Mouse (Mus musculus) adrenal gland, postnatal 36 days (tissue): ENCODE measurements around the gene Pafah1b2. TPM values are rescaled to one million over a fixed set of nuclear protein-coding genes. Genes with fewer than 3 reads are reported as not detected.

Experiments
- DNase-seq, 2 experiments: peaks; one replicate each; pipeline ENCODE4 v3.0.0; 2021; ENCODE audit warnings: mixed read lengths in 1 of 2
- total RNA-seq, 2 experiments: library from RNA; stranded (reverse); gene quantifications; 2 replicates each; pipeline ENCODE4 v1.2.3; 2021

Pafah1b2 gene
- total RNA-seq, 2 experiments from 2014 or later = 148 to 173 TPM

DNA sequence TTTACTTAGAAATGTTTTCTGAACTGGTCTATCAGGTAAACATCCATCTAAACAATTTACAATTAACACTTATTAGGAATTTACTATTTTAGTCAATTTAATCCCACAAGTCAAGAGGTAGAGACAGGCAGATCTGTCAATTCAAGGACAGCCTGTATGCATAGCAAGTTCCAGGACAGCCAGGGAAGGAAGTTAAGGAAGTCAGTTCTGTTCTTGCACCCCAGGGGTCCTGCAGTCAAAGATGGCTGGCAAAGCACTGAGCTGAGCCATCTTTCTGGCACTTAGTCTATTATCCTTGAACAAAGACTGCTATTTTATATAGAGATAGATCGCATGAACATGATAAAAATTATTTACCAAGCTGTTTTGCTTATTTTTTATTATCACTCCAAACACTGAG is 31.9 kb downstream of the Pafah1b2 start:
- no peak for DNase-seq

DNA sequence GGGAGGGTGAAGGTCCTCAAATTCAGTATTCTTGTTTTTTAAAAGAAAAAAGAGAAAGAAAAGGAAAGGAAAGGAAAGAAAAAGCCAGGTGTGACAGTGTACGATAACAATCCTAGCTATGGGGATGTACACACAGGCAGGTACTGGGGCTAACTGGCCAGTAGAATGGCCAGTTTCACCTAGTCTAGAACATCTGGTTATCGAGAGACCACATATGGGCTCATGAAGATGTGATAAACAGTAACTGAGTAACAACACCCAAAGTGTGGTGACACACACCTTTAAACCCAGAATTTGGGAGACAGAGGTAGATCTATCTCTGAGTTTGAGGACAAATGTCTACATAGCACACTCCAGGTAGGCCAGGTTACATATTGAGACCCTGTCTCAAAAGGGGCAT is 32.7 kb downstream of the Pafah1b2 start:
- no peak for DNase-seq

DNA sequence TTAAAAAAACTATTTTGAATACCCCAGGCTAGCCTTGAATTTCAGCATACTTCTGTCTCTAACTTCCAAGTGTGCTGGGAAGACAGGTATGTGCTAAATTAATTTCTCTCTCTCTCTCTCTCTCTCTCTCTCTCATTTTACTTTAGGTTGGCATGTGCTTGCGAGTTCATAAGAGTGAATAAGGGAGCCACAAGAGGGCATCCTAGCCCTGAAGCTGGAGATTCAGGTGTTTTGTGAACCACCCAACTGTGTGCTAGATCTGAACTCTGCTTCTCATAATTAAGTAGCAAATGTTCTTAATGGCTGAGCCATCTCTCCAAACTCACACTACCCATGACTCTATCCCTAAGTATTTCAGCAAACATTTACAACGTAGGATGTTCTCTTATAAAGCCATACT is 35.6 kb downstream of the Pafah1b2 start:
- DNase-seq = no peak

DNA sequence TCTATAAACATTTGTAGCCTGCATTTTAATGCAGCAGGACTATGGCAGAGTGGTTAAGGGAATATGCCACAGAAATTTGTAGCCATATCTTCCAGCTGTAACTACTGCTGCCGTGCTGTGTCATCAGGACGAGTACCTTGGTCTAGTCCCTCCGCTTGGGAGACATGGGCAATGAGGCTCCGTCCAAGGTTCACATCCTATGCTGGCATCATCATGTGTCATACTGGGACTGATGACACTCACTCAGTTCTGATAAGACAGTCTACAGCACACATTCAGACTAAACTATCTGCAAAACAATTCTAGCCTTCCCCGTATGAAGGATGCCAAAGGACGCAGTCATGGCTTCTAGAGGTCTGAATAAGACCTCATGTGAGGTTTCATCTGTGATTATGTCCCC is 48.9 kb downstream of the Pafah1b2 start:
- DNase-seq = peak in 1 of 2 experiments; percentile 49

DNA sequence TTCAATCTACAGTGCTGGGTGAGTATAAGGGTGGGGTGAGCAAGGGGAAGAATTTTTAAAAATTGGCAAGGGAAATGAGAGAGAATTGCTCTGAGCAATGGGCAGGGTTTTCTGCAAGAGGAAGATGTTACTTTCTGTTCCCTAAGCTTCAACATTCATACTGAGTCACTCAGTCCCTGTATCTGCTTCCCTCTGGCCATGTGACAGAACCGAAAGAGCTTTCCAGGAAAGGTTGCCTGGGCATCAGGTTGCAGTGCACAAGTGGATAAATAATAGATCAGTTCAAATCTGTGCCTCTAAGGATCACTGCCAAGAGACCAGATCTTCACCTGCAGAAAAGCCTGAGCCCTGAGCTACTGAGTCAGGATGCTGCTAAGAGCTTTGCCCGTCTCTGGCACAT is 50.6 kb downstream of the Pafah1b2 start:
- peak; percentile 42 to 50 for DNase-seq

DNA sequence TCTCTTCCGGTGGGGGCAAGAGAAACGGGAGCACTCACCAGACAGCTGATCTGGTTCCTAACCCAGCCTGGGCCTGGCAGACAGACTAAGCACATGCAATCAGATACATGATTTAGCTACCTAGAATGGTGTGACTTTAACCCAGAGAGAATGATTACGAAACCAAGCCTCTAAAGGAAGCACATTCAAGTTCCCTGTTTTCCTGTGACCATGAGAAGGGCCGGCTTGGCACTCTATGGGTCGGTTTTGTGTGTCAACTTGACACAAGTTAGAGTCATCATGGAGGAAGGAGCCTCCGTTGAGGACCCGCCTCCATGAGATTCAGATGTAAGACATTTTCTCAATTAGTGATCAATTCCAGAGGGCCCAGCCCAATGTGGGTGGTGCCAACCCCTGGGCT is 52.8 kb downstream of the Pafah1b2 start:
- DNase-seq = no peak

DNA sequence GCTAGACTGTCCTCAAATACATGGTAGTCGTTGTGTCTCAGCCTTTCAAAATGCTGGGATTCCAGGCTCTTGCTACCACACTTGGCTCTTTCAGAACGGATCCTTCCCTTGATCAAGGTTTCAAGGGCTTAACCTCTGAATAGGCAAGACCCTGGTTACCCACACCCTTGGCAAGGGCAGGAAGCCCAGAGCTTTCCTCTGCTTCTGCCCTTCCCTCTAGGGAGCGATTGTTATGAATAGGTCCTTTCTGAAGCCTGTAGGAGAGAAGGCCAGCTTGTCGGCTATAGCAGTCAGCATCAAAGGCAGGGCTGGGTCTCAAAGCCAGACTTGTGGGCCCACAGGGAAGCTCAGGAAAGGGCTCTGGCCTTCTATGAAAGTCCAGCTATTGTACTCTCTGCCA is 53.6 kb downstream of the Pafah1b2 start:
- no peak for DNase-seq

DNA sequence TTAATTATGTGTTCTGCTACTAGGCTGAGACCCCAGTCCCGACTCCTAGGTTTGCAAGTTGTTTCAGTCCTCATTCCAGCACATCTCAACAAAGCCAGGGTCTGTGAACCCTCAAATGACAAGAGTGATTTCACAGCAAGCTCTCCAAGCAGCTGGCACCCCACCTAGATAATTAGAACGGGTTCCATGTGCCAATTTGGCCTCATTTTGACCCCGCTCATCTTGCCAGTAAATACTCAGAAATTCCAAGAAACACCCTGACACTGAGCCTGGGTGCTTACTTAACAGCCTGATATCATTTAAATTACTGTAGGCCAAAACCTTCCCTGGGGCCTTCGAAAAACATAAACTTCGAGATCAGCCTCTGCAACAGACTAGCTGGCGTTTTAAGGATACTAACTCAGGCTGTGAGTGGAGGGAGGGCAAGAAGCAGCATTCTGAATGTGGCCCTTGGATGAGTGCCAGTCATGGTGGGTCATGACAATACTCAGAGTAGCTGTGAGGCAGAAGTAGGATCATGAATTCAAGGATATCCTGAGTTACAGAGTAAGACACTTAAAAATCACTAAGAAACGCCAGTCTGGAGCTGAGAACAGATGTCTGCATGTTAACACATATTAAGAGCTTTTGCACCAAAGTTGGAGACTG is 54.3 kb downstream of the Pafah1b2 start:
- DNase-seq = peak; percentile 61 to 66

DNA sequence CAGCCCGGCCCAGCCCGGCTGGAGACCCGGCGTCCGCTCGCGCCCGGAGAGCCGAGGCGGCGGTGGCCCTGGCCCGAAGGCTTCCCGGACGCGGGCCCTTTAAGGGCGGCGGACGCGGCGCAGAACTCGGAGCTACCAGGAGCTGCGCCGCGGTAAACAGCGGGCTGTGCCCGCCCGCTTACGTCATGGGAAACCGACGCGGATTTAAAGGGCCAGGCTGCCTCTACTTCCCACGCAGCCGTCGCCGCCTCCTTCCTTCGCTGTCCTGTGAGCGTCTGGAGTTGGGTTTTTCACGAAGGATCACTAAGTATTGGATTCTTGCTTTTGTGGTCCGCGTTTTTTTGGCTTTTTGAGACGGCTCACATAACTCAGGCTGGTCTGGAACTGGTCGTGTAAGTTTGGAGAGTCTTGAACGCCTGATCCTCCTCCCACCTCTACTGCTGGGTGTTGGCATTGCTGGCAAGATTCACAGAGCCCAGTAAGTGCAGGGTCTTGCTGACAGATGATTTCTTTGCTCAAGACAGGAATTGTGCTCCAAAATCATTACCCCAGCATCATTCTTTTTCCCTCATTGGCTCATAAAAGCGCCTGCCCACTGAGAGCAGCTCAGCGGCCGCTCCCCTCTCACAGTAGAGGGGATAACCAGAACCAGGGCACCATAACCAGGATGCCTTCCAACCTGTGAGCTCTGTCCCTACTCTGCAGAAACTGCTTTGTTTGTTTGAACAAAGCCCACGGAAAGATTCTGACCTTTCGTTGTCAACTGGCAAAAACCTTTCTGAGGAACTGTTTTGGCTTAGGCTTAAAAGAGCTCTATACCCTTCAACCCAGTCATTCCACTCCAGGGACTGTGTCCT is 57.2 kb downstream of the Pafah1b2 start, which contains the start of gene Sidt2:
Gene Sidt2, minus strand, starts transcription at position 152 of the 857 bp plus-strand sequence.
- peak; percentile 94 for DNase-seq

DNA sequence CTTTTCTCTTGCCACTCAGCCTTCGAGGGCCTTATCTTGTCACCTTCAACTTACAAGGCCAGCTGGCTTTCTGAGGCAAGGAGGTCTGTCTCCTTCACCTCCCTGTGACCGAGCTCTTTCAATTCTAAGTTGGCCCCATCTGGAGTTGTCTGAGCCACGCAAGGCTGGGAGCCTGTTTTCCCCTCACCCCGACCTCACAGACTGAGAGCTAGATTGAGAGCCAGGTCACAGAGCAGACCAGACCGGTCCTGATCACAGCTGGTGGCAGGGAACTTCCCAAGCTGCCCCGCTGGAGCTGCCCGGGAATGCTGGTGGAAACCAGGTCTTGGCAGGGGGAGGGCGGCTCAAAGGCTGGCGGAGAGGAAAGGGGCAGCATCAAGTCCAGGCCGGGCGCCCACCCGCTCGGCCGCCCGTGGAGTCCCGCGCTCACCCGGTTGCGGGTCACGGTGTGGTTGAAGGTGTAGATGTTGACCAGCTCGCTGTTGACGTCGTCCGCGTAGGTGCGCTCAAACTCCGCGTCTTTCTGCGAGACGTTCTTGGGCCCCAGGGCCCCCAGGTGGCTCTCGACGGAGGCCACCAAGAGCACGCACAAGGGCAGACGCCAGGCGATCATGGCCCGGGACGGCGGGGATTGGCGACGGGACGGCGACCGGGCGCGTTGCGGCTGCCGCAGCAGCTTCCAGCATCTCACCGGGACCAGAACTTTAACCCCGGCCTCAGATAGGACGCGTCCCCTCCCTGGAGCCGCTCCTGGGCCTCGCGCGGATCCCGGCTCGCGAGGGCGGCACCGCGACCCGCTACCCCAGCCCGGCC is 58.0 kb downstream of the Pafah1b2 start:
- DNase-seq = peak; percentile 56 to 61

DNA sequence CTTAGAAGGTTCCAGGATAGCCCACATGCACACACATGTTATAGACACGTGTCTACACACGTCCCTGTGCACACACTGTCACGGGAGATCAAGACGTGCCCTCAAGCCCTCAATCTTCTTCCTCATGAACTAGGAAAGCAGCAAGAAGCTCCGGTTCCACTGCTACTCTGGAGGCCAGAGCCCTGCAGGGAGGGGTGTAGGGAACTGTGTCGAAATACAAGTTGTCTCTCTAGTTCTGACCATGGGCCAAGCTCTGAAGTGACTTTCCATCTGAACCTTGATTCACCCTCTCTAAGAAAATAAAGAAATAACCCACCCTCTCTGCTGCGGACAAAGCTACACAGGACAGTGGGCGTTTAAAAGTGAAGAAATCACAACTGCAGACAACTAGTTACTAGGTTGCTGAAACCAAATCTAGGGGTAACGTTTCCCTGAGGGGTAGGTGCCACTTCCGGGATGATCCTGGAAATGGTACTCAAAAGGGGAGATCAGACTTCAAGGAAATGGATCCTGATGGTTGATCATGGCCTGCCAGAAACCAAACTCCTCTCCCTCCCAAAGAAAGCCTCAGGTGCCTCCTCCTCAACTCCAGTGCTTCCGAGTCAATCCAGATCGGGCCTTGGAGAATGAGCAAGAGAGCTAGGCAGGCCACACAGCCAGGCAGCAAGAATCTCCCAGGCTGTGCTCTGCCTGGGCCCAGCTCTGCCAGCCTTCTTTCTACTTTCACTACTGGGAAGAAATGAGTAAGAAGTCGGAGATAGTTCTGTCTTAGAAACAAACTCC is 58.8 kb downstream of the Pafah1b2 start:
- DNase-seq = peak; percentile 56

DNA sequence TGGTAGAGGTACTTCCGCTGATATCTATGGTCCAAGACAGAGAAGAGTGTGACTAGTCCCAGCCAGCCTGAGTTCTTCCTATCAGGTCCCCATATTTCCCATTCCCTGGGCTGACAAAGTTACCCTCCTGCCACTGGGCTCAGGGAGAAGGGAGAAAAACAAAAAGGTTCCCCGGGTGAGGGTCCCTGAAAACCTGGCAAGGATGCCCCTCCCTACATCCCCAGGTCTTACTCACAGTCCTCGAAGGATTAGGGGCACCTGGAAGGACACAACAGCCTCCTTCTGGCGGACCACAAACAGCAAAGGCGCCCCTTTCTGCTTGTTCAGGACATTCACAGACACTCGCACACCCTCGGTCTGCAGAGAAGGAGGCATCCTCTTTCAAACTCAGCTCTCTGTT is 59.6 kb downstream of the Pafah1b2 start:
- no peak for DNase-seq

DNA sequence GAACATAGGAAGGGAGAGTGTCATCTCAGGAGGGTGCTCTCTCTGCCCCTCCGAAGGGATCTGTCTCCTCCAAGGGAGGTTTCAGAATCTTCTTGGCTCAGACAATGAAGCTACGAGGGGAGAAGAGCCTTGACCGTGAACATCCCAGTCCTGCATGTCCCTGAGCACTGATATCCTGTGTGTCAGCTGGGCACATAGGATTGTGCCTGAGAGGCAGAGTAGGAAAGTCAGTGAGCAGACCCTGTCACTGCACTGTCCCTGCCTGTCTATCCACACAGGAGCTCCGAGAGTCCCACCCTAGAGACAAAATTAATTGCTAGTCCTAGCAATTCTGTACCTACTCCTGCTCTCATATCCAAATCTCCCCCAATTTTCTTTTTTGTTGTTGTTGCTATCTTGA is 60.4 kb downstream of the Pafah1b2 start:
- DNase-seq = no peak

DNA sequence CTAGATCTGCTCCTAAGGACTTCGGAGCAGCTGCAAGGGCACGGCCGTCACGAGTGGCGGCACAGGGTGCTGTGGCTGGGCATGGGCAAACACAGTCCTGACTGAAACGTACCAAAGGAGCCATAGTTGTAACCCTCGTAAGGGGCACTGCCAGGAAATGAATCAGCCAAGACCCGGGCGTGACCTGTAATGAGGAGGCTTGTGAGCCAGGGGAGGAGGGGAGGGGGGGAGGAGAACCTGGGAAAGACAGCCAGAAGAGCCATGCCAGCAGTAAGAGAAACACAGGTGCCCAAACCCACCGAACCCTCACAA is 65.7 kb downstream of the Pafah1b2 start:
- DNase-seq = no peak

DNA sequence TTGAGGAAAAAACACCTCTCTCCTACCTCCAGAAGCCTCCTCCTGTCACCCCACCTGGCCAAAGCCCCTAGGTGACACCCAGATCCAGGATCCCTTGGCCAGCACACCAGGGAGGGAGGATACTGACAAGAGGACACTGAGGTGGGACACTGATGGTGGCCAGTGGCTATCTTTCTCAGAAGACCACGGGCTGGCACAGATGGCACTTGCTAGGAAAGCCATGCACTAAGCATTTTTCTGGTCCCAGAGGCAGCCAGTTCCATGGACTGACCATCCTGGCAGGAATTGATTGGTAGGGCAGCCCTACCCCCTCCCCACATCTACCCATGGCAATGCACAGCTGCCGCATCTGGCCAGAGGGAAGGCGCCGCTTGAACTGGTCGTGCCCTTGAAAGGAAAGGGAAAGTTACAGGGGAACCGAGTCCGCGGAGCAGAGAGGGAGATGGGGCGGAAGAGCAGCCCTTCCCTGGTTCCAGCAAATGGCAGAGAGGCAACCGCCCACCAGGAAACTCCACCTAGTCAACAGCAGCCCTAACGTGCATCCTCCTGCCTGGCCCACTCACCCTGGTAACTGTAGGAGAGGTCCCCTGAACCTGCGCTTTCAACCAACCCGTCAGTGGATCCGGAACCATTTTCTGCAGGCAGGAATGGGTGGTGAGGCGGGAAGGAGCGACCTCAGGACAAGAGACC is 66.2 kb downstream of the Pafah1b2 start:
- DNase-seq = no peak

DNA sequence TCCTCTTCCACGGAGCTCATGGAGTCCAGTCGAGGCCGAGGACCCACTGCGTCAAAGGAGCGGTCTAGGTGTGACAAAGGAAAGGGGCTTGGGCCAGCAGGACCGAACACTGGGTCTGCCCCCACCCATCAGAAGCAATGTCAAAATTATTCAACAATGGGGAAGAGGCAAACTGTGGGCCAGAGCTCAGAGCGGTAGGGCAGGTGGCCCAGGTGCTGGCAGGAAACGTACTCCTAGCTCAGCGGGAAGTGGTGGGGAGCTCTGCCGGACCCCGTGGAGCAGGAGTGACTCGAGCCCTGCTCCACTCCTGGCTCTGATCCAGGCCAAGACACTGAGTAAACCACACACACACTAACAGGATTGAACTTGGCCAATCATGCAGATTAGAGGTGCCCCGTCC is 66.8 kb downstream of the Pafah1b2 start:
- DNase-seq = no peak

DNA sequence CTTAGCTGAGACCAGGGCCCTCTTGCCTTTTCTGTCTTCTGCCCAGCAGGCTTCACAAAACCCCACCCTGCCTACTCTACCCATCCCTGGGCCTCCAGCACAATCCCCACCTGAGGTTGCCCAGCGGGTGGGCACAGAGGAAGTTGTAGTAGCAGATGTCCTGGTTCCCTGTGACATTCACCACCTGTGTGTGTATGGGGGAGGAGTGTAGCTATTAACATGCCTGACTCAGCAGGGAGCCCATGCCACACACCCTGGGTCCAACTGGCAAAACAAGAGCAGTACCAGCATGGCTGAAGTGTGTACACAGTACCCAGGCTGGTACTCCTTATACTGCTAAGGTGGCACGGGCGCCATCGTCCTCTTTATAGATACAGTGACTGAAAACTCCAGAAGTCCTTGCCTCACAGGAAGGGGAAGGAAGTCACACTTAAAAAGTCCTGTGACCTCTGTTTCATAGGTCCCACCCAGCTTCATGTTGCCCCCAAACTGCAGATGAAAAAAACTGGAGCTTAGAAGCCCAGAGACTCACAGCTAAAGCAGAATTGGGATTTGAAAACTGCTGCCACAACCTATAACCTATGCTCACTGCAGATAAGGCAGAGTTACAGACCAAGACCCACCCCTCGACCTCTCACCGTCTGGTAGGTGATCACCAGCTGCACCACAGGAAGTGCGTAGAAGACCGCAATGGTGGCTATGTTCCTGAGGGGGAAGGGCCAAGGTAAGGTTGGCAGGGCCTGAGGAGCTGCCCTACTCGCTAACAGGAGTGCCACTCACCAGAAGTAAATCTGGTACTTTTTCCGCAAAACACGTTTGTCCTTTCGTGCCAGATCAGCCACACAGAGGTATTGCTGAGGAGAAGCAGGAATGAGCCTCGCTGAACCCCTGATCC is 67.7 kb downstream of the Pafah1b2 start:
- no peak for DNase-seq

DNA sequence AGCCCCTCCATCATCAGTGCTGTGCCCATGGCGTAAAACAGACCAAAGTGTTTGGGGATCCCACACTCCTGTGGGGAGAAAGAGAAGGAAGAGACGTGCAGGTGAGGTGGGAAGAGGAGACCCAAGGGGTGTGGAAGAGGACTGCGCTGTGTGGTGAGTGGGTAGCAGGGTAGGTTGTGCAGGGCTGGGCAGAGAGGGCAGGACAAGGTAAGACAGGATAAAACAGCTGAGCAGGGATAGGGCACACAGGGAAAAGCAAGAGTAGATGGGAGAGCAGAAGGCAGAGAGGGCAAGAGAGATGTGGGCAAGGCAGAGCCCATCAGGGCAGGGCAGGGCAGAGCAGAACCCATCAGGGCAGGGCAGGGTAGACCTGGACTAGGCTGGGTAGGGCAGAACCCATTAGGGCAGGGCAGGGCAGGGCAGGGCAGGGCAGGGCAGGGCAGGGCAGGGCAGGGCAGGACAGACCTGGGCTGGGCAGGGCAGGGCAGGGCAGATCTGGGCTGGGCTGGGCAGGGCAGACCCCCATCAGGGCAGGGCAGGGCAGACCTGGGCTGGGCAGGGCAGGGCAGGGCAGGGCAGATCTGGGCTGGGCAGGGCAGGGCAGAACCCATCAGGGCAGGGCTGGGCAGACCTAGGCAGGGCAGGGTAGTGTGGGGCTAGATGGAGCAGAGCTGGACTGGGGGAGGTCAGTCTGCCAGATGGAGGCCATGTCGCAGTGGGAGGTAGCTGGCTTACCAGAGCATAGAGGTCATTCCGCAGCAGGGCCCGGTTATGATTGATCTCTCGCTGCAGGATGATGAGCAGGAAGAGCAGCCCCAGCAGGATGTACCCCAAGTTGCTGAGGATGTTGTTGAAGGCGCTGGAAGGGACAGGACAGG is 68.6 kb downstream of the Pafah1b2 start:
- no peak for DNase-seq

DNA sequence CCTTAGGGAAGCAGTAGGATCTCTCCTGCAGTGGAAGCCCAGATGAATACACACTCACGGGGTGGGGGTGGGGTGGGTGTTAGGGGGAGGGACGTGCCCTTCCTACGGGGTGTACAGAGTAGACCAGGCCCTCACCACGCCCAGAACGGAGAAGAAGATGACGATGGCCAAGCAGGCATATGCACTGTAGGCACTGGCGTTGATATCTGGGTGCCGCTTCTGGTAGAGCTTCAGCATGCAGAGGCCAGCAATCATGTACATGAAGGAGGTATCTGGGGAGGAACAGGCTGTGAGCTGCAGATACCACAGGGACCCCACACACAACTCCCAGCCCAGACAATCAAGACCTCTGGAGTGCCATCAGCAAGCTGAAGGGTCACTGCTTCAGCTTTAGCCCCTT is 69.6 kb downstream of the Pafah1b2 start:
- DNase-seq = no peak
